Mouse (Mus musculus) gastrocnemius, adult 2 months (tissue): Measurements from ENCODE around the gene Rnd1. TPM values are rescaled to one million over a fixed set of nuclear protein-coding genes. Genes with fewer than 3 reads are reported as not detected.
A peak's percentile ranks its signal among the peaks of the same experiment; 100 is the strongest.

Experiments
- DNase-seq: peaks from one replicate; pipeline ENCODE4 v3.0.0; 2022
- H3K27ac ChIP-seq: fragments of 200-600 bp; 2 replicates; pipeline ENCODE4 v1.8.1; 2022; ENCODE audit warnings: mild to moderate bottlenecking
- H3K4me3 ChIP-seq: fragments of 200-600 bp; 2 replicates; pipeline ENCODE4 v1.8.1; 2022; ENCODE audit warnings: mild to moderate bottlenecking, moderate library complexity
- CTCF ChIP-seq: fragments of 200-600 bp; IDR thresholded peaks from 2 replicates; pipeline ENCODE4 v1.8.1; 2022; ENCODE audit warnings: antibody characterized with exemption, mild to moderate bottlenecking, moderate library complexity
- intact Hi-C: fragments of 180-260 bp; cut with DNase I; formaldehyde crosslinking; loops from one replicate; pipeline ENCODE4 v1.15.1; 2025
- total RNA-seq, 2 experiments: library from RNA; stranded (reverse); gene quantifications; 2 replicates each; pipeline ENCODE4 v1.2.3; 2021

The Rnd1 gene
- total RNA-seq, 2 experiments from 2014 or later: 1.2 to 1.5 TPM

DNA sequence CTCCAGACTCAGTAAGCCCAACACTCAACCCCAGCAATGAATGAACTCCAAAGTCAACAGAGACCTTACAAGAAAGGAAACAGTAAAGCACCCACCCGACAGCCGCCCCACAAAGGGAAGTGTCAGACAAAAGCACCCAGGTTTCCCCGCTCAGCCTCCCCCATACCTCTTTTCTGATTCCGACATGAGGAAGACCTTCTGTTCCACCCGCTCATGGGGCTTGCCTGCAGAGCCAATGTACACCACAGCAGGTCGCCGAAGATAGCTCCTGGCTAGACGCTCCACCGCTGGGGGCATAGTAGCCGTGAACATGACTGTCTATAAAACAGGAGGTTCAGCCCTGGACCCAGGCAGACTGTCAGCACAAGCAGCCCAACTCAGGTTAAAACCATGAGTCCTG, 30.0 kb downstream of the Rnd1 start:
- no peak for DNase-seq
- intact Hi-C loops: no loop called here
- H3K27ac ChIP-seq: no peak overlapping the region
- TF ChIP-seq CTCF: no peak
- no peak overlapping the region for H3K4me3 ChIP-seq

DNA sequence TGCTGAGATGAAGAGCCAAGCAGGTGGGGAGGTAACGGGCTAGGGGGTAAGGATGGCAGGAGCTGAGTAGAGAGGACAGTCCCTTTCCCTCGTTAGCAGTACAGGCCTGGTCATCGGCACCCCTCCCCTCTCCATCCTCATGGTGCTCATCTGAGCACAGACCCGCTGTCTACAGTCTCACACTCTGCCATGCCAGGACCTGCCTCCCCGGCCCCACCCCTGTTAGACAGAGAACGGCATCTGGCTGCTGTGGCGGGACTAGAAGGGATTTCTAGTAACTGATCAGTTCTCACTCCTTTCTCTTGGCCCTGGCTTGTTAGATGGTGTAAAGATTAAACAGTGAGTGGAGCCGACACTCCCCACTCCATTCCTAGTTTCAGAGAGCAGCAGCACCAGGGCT, 30.5 kb downstream of the Rnd1 start:
- no peak for DNase-seq
- no peak overlapping the region for H3K4me3 ChIP-seq
- intact Hi-C loops: no loop called here
- no peak overlapping the region for H3K27ac ChIP-seq
- TF ChIP-seq CTCF: no peak

DNA sequence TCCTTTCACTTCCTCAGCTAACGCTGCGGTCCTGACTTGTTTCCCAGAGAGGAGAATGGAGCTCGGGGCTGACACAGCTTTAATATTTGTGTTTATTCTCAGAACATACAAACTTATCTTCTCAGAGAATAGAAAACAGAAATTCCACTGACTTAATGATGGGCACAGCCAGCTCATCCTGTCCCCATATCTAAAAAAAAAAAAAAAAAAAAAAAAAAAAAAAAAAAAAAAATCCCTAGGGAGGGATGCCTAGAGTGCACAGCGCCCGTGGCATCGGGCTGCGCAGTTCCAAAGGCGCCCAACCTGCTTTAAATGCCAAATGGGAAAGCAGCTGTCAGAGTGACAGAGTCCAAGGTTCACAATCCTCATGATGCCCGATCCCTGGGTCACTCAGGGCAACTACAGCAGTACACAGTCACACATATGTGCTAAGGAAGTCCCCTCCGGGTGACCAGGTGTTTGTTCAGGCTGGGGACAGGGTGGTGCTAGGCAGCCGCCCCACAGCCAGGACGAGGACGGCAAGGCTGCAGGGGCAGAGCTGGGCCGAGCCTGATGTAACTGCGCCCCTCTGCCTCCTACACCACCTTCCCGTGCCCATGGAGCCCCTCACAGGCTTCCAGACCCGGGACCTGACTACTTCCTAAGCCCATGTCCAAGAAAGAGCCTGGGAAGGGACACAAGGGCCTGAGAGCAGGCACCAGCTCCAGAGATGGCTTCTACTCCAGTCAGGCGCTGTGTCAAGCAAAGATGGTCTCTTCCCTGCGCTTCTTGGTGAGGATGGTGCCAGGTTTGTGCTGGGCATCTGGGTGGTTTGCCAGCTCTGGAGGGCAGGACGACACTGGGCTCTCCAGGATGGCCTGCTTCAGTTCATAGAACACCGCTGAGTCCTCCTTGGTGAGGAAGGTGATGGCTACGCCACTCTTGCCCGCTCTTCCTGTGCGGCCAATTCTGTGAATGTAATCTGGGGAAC, 31.9 kb downstream of the Rnd1 start:
- Histone ChIP-seq H3K27ac (no peak overlapping the region), H3K4me3 (no peak overlapping the region)
- intact Hi-C loops: no loop called here
- DNase-seq: no peak
- TF ChIP-seq CTCF: no peak

DNA sequence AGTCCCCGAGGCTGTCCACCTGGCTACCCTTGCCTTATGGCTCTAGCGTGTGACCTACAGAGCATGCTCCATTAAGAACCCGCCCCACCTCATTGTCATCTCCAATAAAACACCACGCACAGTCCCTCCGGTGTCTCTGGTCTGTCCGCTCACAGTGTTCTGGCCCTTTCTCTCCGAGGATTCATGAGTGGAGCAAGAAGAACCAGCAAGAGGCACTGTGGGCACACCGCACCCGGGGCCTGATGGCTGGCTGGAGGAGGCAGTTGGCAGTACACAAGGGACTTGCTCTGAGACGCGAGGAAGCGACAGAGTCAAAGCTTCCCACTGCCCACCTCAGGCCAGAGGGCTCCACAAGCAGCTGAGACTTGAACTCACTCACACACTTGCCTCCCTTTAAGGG, 32.9 kb downstream of the Rnd1 start:
- intact Hi-C loops: no loop called here
- no peak for DNase-seq
- Histone ChIP-seq H3K27ac (no peak overlapping the region), H3K4me3 (no peak overlapping the region)
- TF ChIP-seq CTCF: no peak

DNA sequence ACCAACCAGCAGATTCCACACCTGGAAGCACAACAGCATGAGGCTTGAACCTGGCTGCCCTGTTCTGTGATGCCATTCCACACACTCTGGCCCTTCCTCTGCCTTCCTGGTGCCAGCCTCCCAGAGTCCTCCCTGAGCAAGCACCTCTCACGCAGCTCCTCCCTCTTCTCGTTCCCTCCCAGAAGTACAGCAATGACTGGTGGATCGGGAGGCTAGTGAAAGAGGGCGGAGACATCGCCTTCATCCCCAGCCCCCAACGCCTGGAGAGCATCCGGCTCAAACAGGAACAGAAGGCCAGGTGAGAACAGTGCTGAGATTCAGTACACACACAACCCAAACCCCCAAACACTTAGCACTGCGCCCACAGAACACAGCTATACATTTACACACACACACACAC, 37.1 kb downstream of the Rnd1 start:
- Histone ChIP-seq H3K27ac (no peak overlapping the region), H3K4me3 (no peak overlapping the region)
- intact Hi-C loops: no loop called here
- no peak for TF ChIP-seq CTCF
- DNase-seq: no peak

DNA sequence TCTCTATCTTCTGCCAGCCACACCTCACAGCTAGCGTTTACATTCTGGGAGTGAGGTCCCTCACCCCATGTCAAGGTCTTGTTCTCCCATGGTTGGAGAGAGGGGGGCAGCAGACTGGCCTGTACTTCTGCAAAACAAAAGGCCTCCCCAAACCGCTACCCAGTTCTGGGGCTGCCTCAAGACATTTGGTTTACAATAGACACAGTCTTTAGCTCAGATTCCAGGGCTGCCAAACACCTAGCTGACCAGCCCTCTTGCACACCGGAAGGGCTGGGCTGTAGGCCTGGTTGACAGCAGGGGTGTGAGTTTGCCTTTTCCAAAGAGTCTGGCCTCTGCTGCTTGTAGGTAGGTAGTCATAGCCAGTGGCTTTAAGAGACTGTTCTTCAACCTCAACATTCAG, 40.1 kb downstream of the Rnd1 start:
- TF ChIP-seq CTCF: no peak
- intact Hi-C loops: no loop called here

DNA sequence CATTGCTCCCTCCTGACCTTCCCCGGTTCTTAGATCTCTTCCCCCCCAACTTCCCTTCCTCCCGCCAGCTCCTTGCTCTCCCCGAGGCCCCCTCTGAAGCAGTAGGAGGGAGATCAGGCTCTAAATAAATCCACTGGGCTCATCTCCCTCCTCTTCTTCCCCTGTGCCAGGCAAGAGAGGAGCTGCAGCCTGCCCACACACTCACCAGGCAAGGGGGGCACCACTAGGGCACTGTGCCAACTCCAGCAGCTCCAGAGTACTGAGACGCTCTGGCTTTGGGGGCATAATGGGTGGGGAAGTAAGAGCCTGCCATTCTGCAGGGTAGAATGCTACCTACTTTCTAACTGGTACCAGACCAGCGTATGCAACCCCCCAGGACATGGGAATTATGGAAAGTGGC, 40.7 kb downstream of the Rnd1 start:
- TF ChIP-seq CTCF: no peak
- Histone ChIP-seq H3K27ac (no peak overlapping the region), H3K4me3 (no peak overlapping the region)
- intact Hi-C loops: no loop called here
- DNase-seq: no peak

More for the DNA sequence above, 40.1 kb downstream of the Rnd1 start:
- Histone ChIP-seq H3K4me3 (no peak overlapping the region), H3K27ac (no peak overlapping the region)
- no peak for DNase-seq

DNA sequence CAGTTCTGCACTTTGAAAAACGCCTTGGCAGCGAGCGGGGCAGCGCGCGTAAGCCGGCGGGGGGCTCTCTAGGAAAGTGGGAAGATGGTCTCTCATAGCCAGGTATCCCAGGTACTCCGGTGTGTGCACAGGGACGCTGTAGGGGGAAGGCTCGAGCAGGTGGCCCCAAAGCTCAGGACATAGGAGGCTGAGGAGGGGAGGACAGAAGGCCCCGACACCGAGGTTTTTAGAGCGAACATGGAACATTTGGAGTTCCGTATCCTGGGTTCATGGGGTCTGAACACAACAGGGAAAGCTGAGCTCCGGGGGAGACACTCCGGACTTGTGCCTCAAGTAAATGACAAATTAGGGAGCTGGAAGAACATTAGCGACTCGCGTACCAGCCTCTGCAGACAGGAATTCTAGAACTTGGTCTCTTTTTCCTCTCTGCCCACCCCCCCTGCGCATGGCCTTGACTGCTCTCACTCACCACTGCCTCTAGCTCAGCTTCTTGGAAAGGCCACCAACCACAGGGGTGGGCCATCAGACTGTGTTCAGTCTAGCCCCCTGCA, 41.9 kb downstream of the Rnd1 start:
- H3K4me3 ChIP-seq: peak overlapping the region; percentile 84
- H3K27ac ChIP-seq: peak overlapping the region; percentile 24; the same call in 1 of the 2 replicates
- no peak for TF ChIP-seq CTCF
- intact Hi-C loops: no loop called here
- DNase-seq: no peak

DNA sequence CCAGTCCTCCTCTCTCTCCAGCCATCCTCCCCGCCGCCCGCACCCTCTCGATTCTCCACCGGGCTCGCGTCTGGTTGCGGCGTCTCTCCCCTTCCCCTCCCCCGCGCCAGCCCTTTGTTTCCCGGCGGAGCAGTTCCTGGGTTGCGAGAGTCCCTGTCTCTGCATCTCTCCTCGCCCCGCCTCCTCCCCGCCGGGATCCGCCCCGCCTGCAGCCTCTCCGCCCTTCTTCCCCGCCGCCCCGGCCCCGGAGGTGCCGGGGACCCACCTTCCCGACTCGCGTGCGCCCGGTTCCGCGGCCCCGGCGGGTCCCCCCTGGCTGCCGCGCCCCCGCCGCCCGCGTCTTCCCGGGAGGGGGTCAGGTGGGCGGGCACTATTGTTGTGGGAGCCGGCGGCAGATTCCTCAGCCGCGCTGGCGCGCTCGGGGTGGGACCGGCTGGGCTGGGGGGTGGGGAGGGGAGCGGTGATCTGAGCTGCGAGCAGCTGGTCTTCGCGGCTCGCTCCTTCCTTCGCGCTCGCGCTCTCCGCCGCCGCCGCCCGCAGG, 42.6 kb downstream of the Rnd1 start:
- peak; percentile 85 for DNase-seq
- intact Hi-C loops: no loop called here
- peak overlapping the region; percentile 35 for H3K27ac ChIP-seq
- no peak for TF ChIP-seq CTCF
- H3K4me3 ChIP-seq: peak overlapping the region; percentile 84

DNA sequence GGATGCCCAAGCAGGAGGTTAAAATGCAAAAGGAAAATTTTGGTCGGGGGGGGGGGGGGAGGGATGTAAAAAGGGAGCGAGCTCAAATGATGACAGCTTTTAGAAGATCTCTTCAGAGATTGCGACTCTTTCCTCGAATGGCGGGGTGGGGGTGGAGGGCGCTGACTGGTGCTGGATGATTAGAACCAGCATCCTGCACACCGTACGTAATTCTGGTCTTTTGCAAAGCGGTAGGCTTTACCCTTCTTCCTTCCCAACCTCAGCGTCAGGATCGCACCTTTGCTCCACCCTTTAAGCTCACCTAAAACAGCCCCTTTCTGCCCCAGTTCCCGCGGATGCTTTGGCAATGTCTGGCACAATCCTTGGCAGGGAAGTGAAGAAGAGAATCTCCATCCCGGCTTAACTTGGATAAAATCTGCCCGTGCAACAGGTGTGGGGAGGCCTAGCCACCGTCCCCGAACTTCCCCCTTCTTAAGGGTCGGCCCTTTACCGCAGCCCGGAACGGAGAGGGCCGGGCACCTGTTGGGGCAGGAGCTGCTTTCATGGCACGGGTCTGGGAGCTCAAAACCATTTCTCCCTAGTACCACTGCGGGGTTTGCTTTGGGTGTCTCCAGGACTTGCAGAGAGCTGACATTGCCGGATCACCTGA, 43.3 kb downstream of the Rnd1 start:
- intact Hi-C loops: no loop called here
- H3K27ac ChIP-seq: peak overlapping the region; percentile 35; the same call in 1 of the 2 replicates

DNA sequence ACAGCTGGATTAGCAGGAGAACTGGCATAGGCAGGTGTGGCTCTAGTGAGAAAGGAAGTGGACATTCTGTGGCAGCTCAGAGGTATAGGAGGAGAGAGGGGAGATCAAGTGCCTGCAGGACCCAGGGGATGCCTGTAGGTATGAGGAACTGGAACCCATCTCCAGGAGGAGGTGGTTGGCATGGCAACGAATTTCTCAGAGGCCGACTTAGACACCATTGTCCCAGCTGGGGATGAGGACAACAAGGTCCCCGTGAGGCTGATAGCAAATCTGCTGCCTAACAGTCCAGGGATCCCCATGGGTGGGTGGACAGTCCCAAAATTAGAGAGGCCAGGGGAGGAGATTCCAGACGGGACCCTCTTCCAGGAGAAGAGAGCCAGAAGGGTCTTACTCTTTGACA, 44.3 kb downstream of the Rnd1 start:
- no peak for TF ChIP-seq CTCF
- H3K4me3 ChIP-seq: peak overlapping the region; percentile 66; the same call in 1 of the 2 replicates
- intact Hi-C loops: no loop called here

More for the DNA sequence above, 43.3 kb downstream of the Rnd1 start:
- DNase-seq: no peak
- peak overlapping the region; percentile 84 for H3K4me3 ChIP-seq
- no peak for TF ChIP-seq CTCF

DNA sequence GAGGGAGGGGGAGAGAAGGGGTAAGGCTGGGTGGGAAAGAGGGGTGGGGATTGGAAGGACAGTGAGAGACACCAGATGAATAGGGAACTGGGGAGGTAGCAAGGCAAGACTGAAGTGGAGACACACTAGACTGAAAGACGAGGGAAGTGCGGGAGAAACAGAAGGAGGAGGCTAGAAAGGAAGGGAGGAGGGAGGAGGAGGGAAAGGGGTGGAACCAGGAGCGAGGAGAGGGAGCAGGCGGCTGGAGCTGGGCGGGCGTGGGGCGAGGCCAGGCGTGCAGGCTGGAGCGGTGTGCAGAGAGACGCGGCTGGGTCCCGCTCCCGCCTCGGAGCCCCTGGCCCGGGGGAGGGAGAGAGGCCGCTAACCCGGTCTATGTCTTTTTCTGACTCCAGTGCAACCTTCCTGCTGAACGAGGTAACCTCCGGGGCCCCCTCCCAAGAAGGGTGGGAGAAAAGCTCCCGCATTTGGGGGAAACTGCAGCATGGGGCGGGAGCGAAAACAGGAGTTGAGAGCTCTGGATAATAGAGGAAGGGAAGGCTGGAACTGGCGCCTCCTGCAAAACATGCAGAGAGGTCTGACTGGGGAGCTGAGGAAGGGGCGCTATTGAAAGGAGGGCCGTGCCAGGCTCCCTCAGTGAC, 45.0 kb downstream of the Rnd1 start:
- Histone ChIP-seq H3K4me3 (peak overlapping the region; percentile 66), H3K27ac (peak overlapping the region; percentile 9)
- intact Hi-C loops: no loop called here
- no peak for TF ChIP-seq CTCF
- peak; percentile 80 for DNase-seq

More for the DNA sequence above, 44.3 kb downstream of the Rnd1 start:
- DNase-seq: no peak
- no peak overlapping the region for H3K27ac ChIP-seq

DNA sequence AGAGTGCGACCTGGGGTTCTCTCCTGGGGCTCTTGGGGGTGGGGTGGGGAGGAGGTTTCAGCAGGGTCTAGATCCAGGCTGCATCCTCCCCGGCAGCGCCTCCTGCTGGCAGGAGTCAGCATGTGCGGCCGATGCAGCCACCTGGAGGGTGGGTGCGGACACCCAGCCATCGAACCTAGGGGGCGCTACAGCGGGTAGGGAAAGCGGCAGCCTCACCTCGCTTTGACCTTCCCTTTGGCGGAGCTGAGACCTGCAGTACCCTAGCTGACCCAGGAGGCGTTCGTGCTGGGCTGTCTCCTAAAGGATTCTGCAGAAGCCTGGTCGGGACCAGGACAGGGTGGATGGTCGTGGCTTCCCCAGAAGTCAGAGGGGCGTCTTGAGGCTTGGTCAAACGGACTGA, 45.8 kb downstream of the Rnd1 start:
- no peak; the same call in 1 of the 2 replicates for TF ChIP-seq CTCF
- peak; percentile 89 for DNase-seq
- Histone ChIP-seq H3K4me3 (peak overlapping the region; percentile 66), H3K27ac (peak overlapping the region; percentile 9; the same call in 1 of the 2 replicates)
- intact Hi-C loops: no loop called here
